Mouse (Mus musculus) bone marrow macrophage, adult 2 months (primary cell): ENCODE measurements around the gene Tbr1. TPM values are rescaled to one million over a fixed set of nuclear protein-coding genes. Genes with fewer than 3 reads are reported as not detected.
A peak's percentile ranks its signal among the peaks of the same experiment; 100 is the strongest.

Experiments
- H3K27ac ChIP-seq: 2 replicates; pipeline ENCODE4 v1.5.1; 2012; ENCODE audit warnings: low read depth, low read length; ENCODE audit not compliant: insufficient read depth
- H3K4me1 ChIP-seq: 2 replicates; pipeline ENCODE4 v1.6.1; 2012; ENCODE audit warnings: low read length; ENCODE audit not compliant: control insufficient read depth, insufficient read depth
- H3K4me3 ChIP-seq: 2 replicates; pipeline ENCODE4 v1.5.1; 2012; ENCODE audit warnings: mild to moderate bottlenecking, low read length, moderate library complexity; ENCODE audit not compliant: insufficient read depth
- CTCF ChIP-seq: IDR thresholded peaks from 2 replicates; pipeline ENCODE4 v1.5.1; 2012; ENCODE audit warnings: low read depth, mild to moderate bottlenecking, low read length, moderate library complexity
- POLR2A ChIP-seq: IDR thresholded peaks from 2 replicates; pipeline ENCODE4 v1.6.1; 2012; ENCODE audit warnings: mild to moderate bottlenecking, low read depth, low read length, borderline replicate concordance
- polyA plus RNA-seq: library from polyadenylated mRNA; stranded (reverse); fragments of >200 nt; gene quantifications from 2 replicates; pipeline ENCODE4 v1.2.4, GENCODE M21; 2012; ENCODE audit not compliant: missing spikeins, insufficient read depth, insufficient read length

Gene Tbr1
- polyA plus RNA-seq, 1 experiment, result 0.40 TPM

GRCm38 (mm10) chr2:61804382-61804840, 1.7 kb downstream of the Tbr1 start:
- Histone ChIP-seq H3K4me3 (no peak overlapping the region), H3K27ac (no peak overlapping the region), H3K4me1 (no peaks in the 10 kb centered on the region; the same call in 1 of the 2 replicates)
- TF ChIP-seq POLR2A (no peak), CTCF (no peak)

GRCm38 (mm10) chr2:61804841-61805540, 2.3 kb downstream of the Tbr1 start:
- TF ChIP-seq CTCF (no peak), POLR2A (no peak)
- Histone ChIP-seq H3K4me3 (no peak overlapping the region), H3K4me1 (no peaks in the 10 kb centered on the region; the same call in 1 of the 2 replicates), H3K27ac (no peak overlapping the region)

- Histone ChIP-seq H3K4me3 (no peak overlapping the region), H3K4me1 (no peaks in the 10 kb centered on the region; the same call in 1 of the 2 replicates), H3K27ac (no peak overlapping the region)
- TF ChIP-seq CTCF (no peak), POLR2A (no peak)
These were observed 3.0 kb downstream of the Tbr1 start for GRCm38 (mm10) chr2:61805541-61806345.

GRCm38 (mm10) chr2:61806346-61806825, 3.7 kb downstream of the Tbr1 start:
- Histone ChIP-seq H3K27ac (no peak overlapping the region), H3K4me1 (no peaks in the 10 kb centered on the region; the same call in 1 of the 2 replicates), H3K4me3 (no peak overlapping the region)
- no peak for TF ChIP-seq POLR2A
- no peak for TF ChIP-seq CTCF

GRCm38 (mm10) chr2:61807151-61807550, 4.4 kb downstream of the Tbr1 start:
- no peak overlapping the region for H3K27ac ChIP-seq
- H3K4me3 ChIP-seq, result peak overlapping the region; percentile 21
- no peaks in the 10 kb centered on the region; the same call in 1 of the 2 replicates for H3K4me1 ChIP-seq
- TF ChIP-seq POLR2A, result no peak
- no peak for TF ChIP-seq CTCF

GRCm38 (mm10) chr2:61807781-61808180, 5.1 kb downstream of the Tbr1 start:
- no peak for TF ChIP-seq POLR2A
- no peak for TF ChIP-seq CTCF

GRCm38 (mm10) chr2:61808776-61809175, 6.0 kb downstream of the Tbr1 start:
- no peak for TF ChIP-seq POLR2A
- TF ChIP-seq CTCF, result no peak
- Histone ChIP-seq H3K4me3 (no peak overlapping the region), H3K4me1 (no peaks in the 10 kb centered on the region; the same call in 1 of the 2 replicates), H3K27ac (no peak overlapping the region)

More at GRCm38 (mm10) chr2:61807781-61808180, 5.1 kb downstream of the Tbr1 start:
- no peak overlapping the region for H3K27ac ChIP-seq
- H3K4me3 ChIP-seq, result no peak overlapping the region
- H3K4me1 ChIP-seq, result no peaks in the 10 kb centered on the region; the same call in 1 of the 2 replicates

GRCm38 (mm10) chr2:61809381-61809780, 6.7 kb downstream of the Tbr1 start:
- TF ChIP-seq POLR2A (no peak), CTCF (no peak)
- Histone ChIP-seq H3K27ac (no peak overlapping the region), H3K4me3 (no peak overlapping the region), H3K4me1 (no peaks in the 10 kb centered on the region; the same call in 1 of the 2 replicates)

GRCm38 (mm10) chr2:61810751-61811150, 8.0 kb downstream of the Tbr1 start:
- TF ChIP-seq CTCF, result no peak
- TF ChIP-seq POLR2A, result no peak
- no peak overlapping the region for H3K4me3 ChIP-seq
- no peak overlapping the region for H3K27ac ChIP-seq
- H3K4me1 ChIP-seq, result peaks cover 2% of the 10 kb centered on the region; the same call in 1 of the 2 replicates

- H3K4me1 ChIP-seq, result 0 out of 2 replicates have a peak, but pooled peaks cover 2% of the 10 kb centered on the region
- TF ChIP-seq POLR2A (no peak), CTCF (no peak)
- H3K4me3 ChIP-seq, result no peak overlapping the region
- H3K27ac ChIP-seq, result no peak overlapping the region
These were observed 8.4 kb downstream of the Tbr1 start for GRCm38 (mm10) chr2:61811163-61811506.
